Mouse (Mus musculus) liver, embryonic 15.5 days (tissue): ENCODE measurements around the gene 1500009L16Rik. TPM values are rescaled to one million over a fixed set of nuclear protein-coding genes. Genes with fewer than 3 reads are reported as not detected.

Experiments
- ATAC-seq: fragments of 200-750 bp; cut with Nextera tagmentation; 2 replicates; pipeline ENCODE4 v1.8.0; 2017; ENCODE audit warnings: moderate number of reproducible peaks, mild to moderate bottlenecking, moderate library complexity; ENCODE audit not compliant: insufficient read depth
- H3K27ac ChIP-seq: fragments of 300-500 bp; sonication (generic); replicated peaks from 2 replicates; pipeline ENCODE4 v1.5.1; 2015; ENCODE audit warnings: mild to moderate bottlenecking, inconsistent platforms
- H3K27me3 ChIP-seq: fragments of 300-500 bp; sonication (generic); 2 replicates; pipeline ENCODE4 v1.6.1; 2015; ENCODE audit warnings: mild to moderate bottlenecking, inconsistent platforms
- H3K36me3 ChIP-seq: fragments of 300-500 bp; sonication (generic); replicated peaks from 2 replicates; pipeline ENCODE4 v1.6.1; 2015; ENCODE audit warnings: moderate library complexity, mild to moderate bottlenecking, inconsistent platforms
- H3K4me1 ChIP-seq: fragments of 300-500 bp; sonication (generic); replicated peaks from 2 replicates; pipeline ENCODE4 v1.6.1; 2015; ENCODE audit warnings: inconsistent platforms
- H3K4me2 ChIP-seq: fragments of 300-500 bp; sonication (generic); 2 replicates; pipeline ENCODE4 v1.6.1; 2015; ENCODE audit warnings: moderate library complexity, mild to moderate bottlenecking, inconsistent platforms
- H3K4me3 ChIP-seq: fragments of 300-500 bp; sonication (generic); replicated peaks from 2 replicates; pipeline ENCODE4 v1.5.1; 2015; ENCODE audit warnings: mild to moderate bottlenecking, inconsistent platforms
- H3K9ac ChIP-seq: fragments of 300-500 bp; sonication (generic); 2 replicates; pipeline ENCODE4 v1.6.1; 2015; ENCODE audit warnings: moderate library complexity, mild to moderate bottlenecking, inconsistent platforms
- H3K9me3 ChIP-seq: fragments of 300-500 bp; sonication (generic); replicated peaks from 2 replicates; pipeline ENCODE4 v1.6.1; 2016; ENCODE audit warnings: inconsistent platforms
- WGBS: fragments of 180-500 bp; shearing (Covaris S2); methylation state at CpG from one replicate; pipeline ENCODE4 v1.1.7; 2015; ENCODE audit warnings: mixed read lengths; ENCODE audit not compliant: insufficient replicate concordance; 5-methylcytosine and 5-hydroxymethylcytosine counted together
- polyA plus RNA-seq: library from polyadenylated mRNA; unstranded; fragments of >200 nt; fragmentation: Nextera tagmentation; extraction: Ambion mirVana; gene quantifications from 2 replicates; pipeline ENCODE4 v1.2.1, GENCODE M21; 2015

Gene 1500009L16Rik
- polyA plus RNA-seq, 1 experiment from 2014 or later: 1.2 TPM

DNA sequence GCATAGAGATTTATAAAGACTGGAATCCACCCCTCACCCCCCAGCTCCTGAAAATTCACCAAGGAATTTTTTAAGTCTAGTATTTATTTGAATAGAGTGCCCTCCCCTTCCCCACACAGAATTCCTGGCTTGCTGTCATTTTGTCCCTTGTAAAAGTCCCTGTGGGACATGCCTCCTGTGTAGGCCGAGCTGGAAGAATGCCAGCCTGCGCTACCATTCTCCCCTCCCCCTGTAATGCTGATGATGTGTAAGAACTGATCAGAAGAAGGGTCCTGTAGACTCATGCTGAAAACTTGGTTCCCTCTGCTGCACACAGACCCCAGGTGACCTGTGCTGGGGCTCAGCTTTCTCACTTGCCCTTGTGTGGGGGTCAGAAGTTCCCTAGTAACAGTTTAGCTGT lies 37.9 kb downstream of the 1500009L16Rik start:
- 56% methylated on average over 2 of the region's 2 CpGs for WGBS
- Histone ChIP-seq H3K4me1 (no peaks in the 10 kb centered on the region), H3K4me2 (no peak overlapping the region), H3K4me3 (no peak overlapping the region), H3K9ac (no peak overlapping the region), H3K27me3 (no peaks in the 10 kb centered on the region), H3K9me3 (no peaks in the 10 kb centered on the region), H3K27ac (no peak overlapping the region), H3K36me3 (no peaks in the 10 kb centered on the region)
- ATAC-seq: no peak

- Histone ChIP-seq H3K4me3 (no peak overlapping the region), H3K4me1 (no peaks in the 10 kb centered on the region), H3K9me3 (no peaks in the 10 kb centered on the region), H3K9ac (no peak overlapping the region), H3K36me3 (no peaks in the 10 kb centered on the region), H3K27me3 (no peaks in the 10 kb centered on the region), H3K27ac (no peak overlapping the region), H3K4me2 (no peak overlapping the region)
- WGBS: 62% methylated on average over 4 of the region's 4 CpGs
- no peak for ATAC-seq
Measured at GRCm38 (mm10) chr10:83763891-83764290, 41.2 kb downstream of the 1500009L16Rik start.

DNA sequence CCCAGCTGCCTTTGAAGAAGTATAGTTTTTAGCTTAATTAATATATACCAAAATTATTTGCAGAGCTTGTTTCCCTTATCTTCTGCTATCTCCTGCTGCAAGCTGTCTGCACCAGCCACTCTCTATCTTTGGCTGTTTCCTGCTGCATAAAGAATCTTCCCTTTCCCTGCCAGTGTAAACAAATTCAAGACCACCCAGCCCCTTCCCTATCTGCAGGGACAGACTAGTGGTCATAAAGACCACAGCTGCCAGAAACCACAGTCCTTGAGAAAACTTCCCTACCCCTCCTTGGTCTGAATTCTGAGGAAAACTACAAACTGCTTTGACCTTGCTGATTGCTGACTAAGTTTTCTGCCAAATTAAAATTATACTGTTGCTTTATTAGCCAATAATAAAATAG lies 44.2 kb downstream of the 1500009L16Rik start:
- no peaks in the 10 kb centered on the region for H3K9me3 ChIP-seq
- H3K27ac ChIP-seq: no peak overlapping the region
- no peak overlapping the region for H3K9ac ChIP-seq
- no peak overlapping the region for H3K4me3 ChIP-seq
- no peak for ATAC-seq
- no peaks in the 10 kb centered on the region for H3K4me1 ChIP-seq
- H3K27me3 ChIP-seq: no peaks in the 10 kb centered on the region
- no peak overlapping the region for H3K4me2 ChIP-seq
- H3K36me3 ChIP-seq: no peaks in the 10 kb centered on the region

GRCm38 (mm10) chr10:83776272-83776878 lies 53.7 kb downstream of the 1500009L16Rik start:
- H3K4me2 ChIP-seq: no peak overlapping the region
- ATAC-seq: no peak
- WGBS: 31% methylated on average over 11 of the region's 11 CpGs

DNA sequence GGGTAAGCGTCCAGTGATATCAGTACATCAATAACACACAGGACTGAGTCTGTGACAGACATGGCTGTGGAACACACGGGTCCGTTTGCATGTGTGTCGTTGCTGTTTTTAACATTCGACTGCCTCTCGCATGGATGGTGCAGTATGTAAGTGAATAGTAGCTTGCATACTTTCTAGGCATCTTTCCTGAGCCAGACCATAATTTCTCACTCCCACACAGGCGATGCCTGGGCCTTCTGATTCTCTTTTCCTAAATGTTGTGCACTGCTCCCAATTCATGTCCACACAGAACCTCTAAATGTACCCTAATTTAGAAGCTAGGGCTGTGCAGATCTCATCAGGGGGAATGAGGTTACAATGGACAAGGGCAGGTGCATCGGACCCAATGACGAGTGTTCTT lies 54.6 kb downstream of the 1500009L16Rik start:
- Histone ChIP-seq H3K9me3 (no peaks in the 10 kb centered on the region), H3K4me2 (no peak overlapping the region), H3K27me3 (no peaks in the 10 kb centered on the region), H3K4me3 (no peak overlapping the region), H3K27ac (no peak overlapping the region), H3K36me3 (no peaks in the 10 kb centered on the region), H3K4me1 (no peaks in the 10 kb centered on the region), H3K9ac (no peak overlapping the region)
- WGBS: 67% methylated on average over 9 of the region's 9 CpGs
- ATAC-seq: no peak

More at GRCm38 (mm10) chr10:83776272-83776878, 53.7 kb downstream of the 1500009L16Rik start:
- no peak overlapping the region for H3K27ac ChIP-seq
- no peaks in the 10 kb centered on the region for H3K9me3 ChIP-seq
- H3K36me3 ChIP-seq: no peaks in the 10 kb centered on the region
- H3K9ac ChIP-seq: no peak overlapping the region
- no peaks in the 10 kb centered on the region for H3K27me3 ChIP-seq
- H3K4me3 ChIP-seq: no peak overlapping the region
- H3K4me1 ChIP-seq: no peaks in the 10 kb centered on the region

DNA sequence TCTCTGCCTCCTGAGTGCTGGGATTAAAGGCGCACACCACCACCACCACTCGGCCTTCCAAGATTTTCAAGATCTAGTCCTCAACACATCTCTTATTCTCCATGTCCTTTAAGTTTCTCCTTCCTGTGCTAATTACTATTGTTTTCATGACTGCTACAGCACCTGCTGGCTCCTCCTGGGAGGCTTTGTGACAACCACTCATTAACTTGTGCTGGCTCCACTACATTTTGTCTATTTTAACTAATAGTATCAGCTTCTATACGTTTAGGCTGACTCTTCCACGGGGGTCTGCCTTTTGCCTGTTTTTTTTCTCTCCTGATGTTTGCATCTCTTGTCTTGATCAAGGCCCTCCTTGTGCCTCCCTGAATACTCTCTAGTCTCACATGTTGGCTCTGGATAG lies 59.2 kb downstream of the 1500009L16Rik start:
- Histone ChIP-seq H3K9ac (no peak overlapping the region), H3K9me3 (no peaks in the 10 kb centered on the region), H3K27ac (no peak overlapping the region), H3K27me3 (no peaks in the 10 kb centered on the region), H3K4me1 (no peaks in the 10 kb centered on the region), H3K4me3 (no peak overlapping the region), H3K4me2 (no peak overlapping the region), H3K36me3 (no peaks in the 10 kb centered on the region)
- ATAC-seq: no peak
- WGBS: 69% methylated on average over 4 of the region's 4 CpGs

DNA sequence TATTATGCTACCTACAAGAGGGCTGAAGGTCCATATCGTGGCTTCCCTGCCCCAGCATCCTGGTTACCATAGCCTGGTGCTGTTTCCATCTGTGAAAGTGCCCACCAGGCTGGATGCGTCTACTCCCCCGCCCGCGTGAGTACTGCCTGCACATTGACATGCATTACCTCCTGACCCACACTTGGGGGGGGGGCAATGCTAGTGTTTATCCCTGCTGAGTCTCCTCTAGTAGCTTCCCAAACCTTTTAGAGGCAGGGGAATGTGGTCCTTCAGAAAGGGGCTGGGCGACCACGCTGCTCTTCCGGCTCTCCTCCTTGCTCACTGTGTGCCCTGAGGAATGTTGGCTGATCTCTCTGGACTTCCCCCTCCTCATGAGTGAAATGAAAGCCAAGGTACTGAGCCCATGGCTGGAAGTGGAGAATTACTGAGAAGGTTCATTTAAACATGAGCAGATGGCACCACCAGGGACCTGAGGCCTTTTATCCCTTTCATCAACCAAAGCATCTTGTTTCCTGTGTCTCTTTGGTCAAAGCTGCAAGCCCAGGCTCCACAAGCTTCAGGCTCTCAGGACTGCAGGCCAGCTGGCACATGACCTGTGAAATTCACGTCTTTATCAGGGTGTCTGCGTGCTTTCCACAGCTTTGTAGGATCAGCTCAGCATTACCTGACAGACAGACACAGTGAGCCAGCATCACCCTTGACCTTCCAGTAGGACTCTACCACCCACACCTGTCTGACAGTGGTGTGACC lies 59.9 kb downstream of the 1500009L16Rik start:
- WGBS: 72% methylated on average over 10 of the region's 10 CpGs
- ATAC-seq: no peak

GRCm38 (mm10) chr10:83785003-83785402 lies 62.3 kb downstream of the 1500009L16Rik start:
- WGBS: 27% methylated on average over 5 of the region's 5 CpGs
- Histone ChIP-seq H3K36me3 (no peaks in the 10 kb centered on the region), H3K27ac (no peak overlapping the region), H3K4me3 (no peak overlapping the region), H3K27me3 (no peaks in the 10 kb centered on the region), H3K9ac (no peak overlapping the region), H3K4me2 (no peak overlapping the region), H3K4me1 (no peaks in the 10 kb centered on the region), H3K9me3 (no peaks in the 10 kb centered on the region)
- no peak for ATAC-seq

More for the DNA sequence above, 59.9 kb downstream of the 1500009L16Rik start:
- no peaks in the 10 kb centered on the region for H3K36me3 ChIP-seq
- no peaks in the 10 kb centered on the region for H3K9me3 ChIP-seq
- H3K27ac ChIP-seq: no peak overlapping the region
- no peaks in the 10 kb centered on the region for H3K27me3 ChIP-seq
- H3K4me3 ChIP-seq: no peak overlapping the region
- H3K4me1 ChIP-seq: no peaks in the 10 kb centered on the region
- no peak overlapping the region for H3K4me2 ChIP-seq
- H3K9ac ChIP-seq: no peak overlapping the region

DNA sequence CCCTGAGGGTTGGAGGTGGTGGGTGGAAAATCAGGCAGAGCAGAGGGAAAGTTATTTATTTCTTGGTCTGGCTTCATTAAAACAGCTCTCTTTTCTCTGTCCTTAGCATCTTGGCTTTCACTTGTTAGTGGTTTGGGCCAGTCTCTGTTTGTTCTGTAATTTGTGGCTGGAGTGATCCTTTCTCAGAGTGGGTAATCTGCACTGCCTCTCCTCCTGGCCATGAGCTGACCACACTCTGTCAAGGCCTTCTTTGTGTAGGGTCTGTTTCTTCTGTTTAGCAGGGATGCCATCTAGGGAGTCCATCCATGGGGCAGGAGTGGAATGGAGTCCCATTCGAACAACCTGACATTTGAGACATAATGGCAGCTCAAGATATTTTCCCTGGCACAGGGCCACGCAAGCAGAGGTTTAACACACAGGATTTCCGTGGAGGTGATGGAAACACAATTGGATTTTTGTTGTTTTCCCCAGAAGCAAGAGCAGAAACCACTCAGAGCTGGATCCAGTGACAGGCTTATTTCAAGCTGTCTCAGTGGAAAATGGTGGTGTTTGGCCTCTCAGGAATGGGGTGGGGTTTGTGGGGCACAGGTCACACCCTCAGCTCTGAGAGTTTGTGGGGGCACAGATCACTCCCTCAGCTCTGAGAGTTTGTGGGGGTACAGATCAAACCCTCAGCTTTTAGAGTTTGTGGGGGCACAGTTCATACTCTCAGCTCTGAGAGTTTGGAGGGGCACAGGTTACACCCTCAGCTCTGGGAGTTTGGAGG lies 63.1 kb downstream of the 1500009L16Rik start:
- ATAC-seq: no peak
- Histone ChIP-seq H3K9me3 (no peaks in the 10 kb centered on the region), H3K4me3 (no peak overlapping the region), H3K36me3 (no peaks in the 10 kb centered on the region), H3K9ac (no peak overlapping the region), H3K4me2 (no peak overlapping the region), H3K27me3 (no peaks in the 10 kb centered on the region), H3K4me1 (no peaks in the 10 kb centered on the region), H3K27ac (no peak overlapping the region)
- WGBS: 45% methylated on average over 3 of the region's 3 CpGs

- no peak for ATAC-seq
- Histone ChIP-seq H3K27me3 (no peaks in the 10 kb centered on the region), H3K9ac (no peak overlapping the region), H3K4me2 (no peak overlapping the region), H3K9me3 (no peaks in the 10 kb centered on the region), H3K4me1 (no peaks in the 10 kb centered on the region), H3K36me3 (no peaks in the 10 kb centered on the region), H3K27ac (no peak overlapping the region), H3K4me3 (no peak overlapping the region)
Measured at GRCm38 (mm10) chr10:83795088-83795487, 72.4 kb downstream of the 1500009L16Rik start.

- Histone ChIP-seq H3K27ac (no peak overlapping the region), H3K9me3 (no peaks in the 10 kb centered on the region), H3K9ac (no peak overlapping the region), H3K4me3 (no peak overlapping the region), H3K4me2 (no peak overlapping the region), H3K36me3 (no peaks in the 10 kb centered on the region), H3K4me1 (no peaks in the 10 kb centered on the region), H3K27me3 (no peaks in the 10 kb centered on the region)
- no peak for ATAC-seq
- 68% methylated on average over 4 of the region's 4 CpGs for WGBS
Measured at GRCm38 (mm10) chr10:83795500-83795899, 72.8 kb downstream of the 1500009L16Rik start.
